ENCODE assay signal across 8 mouse cellular contexts in the genomic region with DNA sequence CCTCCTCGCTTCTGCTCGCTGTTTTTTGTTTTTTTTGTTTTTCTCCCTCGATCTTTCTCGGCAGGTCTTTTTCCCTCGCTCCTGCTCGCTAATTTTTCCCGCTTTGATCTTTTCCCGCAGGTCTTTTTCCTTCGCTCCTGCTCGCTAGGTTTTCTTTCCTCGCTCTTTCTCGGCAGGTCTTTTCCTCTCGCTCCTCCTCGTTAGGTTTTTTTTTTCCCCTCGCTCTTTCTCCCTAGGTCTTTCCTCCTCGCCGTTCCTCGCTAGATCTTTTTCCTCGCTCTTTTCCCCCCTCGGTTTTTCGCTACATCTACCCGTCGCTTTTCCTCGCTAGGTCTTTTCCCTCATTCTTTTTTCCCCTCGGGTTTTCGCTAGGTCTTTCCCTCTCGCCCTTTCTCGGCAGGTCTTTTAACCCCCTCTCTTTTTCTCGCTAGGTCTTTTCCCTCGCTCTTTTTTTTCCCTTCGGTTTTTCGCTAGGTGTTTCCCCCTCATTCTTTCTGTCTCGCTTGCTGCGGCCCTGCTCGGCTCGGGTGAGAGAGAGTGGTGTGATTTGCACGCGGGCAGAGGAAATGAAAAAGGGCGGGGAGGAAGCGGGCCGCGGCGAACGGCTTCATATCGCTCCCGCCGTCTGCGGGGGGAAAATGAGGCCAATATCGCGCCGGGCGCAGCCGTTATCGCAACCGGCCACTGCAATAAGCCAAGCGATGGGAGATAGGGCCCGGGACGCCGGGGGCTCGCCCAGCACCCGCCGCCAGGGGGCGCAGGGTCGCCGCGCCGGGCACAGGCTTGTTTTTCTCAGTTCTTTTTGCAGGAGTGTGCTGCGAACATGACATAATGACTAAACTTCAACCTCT. TPM values are rescaled to one million over a fixed set of nuclear protein-coding genes. Genes with fewer than 3 reads are reported as not detected.
A peak's percentile ranks its signal among the peaks of the same experiment; 100 is the strongest.
DNase-seq lines count a peak whose midpoint lies in the region; ATAC-seq and TF ChIP-seq lines count a peak whose summit lies in the region.

No protein-coding gene starts in this region.

- TF ChIP-seq CTCF in bone marrow, adult 2 months (IDR thresholded peaks at IDR 0.05; ENCODE audit: control insufficient read depth, insufficient read depth, low read length): peak; percentile 75
- TF ChIP-seq CTCF in embryonic fibroblast, embryonic 13.5 days (IDR thresholded peaks at IDR 0.05; ENCODE audit: borderline replicate concordance, insufficient read depth, low read length): peak; percentile 50
- TF ChIP-seq CTCF in kidney, postnatal 0 days (IDR thresholded peaks at IDR 0.05; ENCODE audit: low read depth): peak; percentile 85
- peak; percentile 69 for TF ChIP-seq CTCF in lung, embryonic 14.5 days (IDR thresholded peaks at IDR 0.05; ENCODE audit: low read depth)
- peak; percentile 99 for TF ChIP-seq CTCF in thymus, adult 2 months (IDR thresholded peaks at IDR 0.05; ENCODE audit: borderline replicate concordance, control insufficient read depth, extremely low read depth, insufficient read depth, low read length, poor library complexity)

- peak overlapping the region; percentile 52 for H3K4me3 ChIP-seq in bone marrow, adult 2 months (replicated peaks; ENCODE audit: control insufficient read depth, low read depth, low read length)
- peak overlapping the region; percentile 43 for H3K4me3 ChIP-seq in embryonic fibroblast, embryonic 13.5 days (ENCODE audit: insufficient read depth, low read length)
- peak overlapping the region; percentile 41 to 45 for H3K4me3 ChIP-seq in heart, embryonic 14.5 days (ENCODE audit: control insufficient read depth in 1 of 2, insufficient read depth in 1 of 2, low read depth in 1 of 2, low read length in 2 of 2)
- peak overlapping the region; percentile 41 for H3K4me3 ChIP-seq in kidney, postnatal 0 days (replicated peaks; ENCODE audit: low read depth, low read length)
- peak overlapping the region; percentile 39 for H3K4me3 ChIP-seq in lung, embryonic 14.5 days (ENCODE audit: low read depth, low read length)
- peak overlapping the region; percentile 45 for H3K4me3 ChIP-seq in neural tube, embryonic 15.5 days (replicated peaks)
- H3K4me3 ChIP-seq in thymus, adult 2 months (ENCODE audit: control insufficient read depth, insufficient read depth, low read length): peak overlapping the region; percentile 47

- peaks cover 4% of the 10 kb centered on the region for H3K9me3 ChIP-seq in heart, embryonic 14.5 days (ENCODE audit: control insufficient read depth, low read length)
- no peaks in the 10 kb centered on the region for H3K9me3 ChIP-seq in kidney, postnatal 0 days (replicated peaks; ENCODE audit: low read length)
- H3K9me3 ChIP-seq in lung, embryonic 14.5 days (ENCODE audit: low read depth, low read length): 0 out of 2 replicates have a peak, but pooled peaks cover 4% of the 10 kb centered on the region
- no peaks in the 10 kb centered on the region for H3K9me3 ChIP-seq in neural tube, embryonic 15.5 days (replicated peaks)

- no peak for TF ChIP-seq POLR2A in bone marrow, adult 2 months (IDR thresholded peaks at IDR 0.05; ENCODE audit: borderline replicate concordance, control insufficient read depth, low read depth, low read length)
- no peak for TF ChIP-seq POLR2A in embryonic fibroblast, embryonic 13.5 days (IDR thresholded peaks at IDR 0.05; ENCODE audit: low read depth, low read length)
- no peak for TF ChIP-seq POLR2A in thymus, adult 2 months (IDR thresholded peaks at IDR 0.05; ENCODE audit: control insufficient read depth, extremely low read depth, insufficient read depth, low read length, poor library complexity)

- peak overlapping the region; percentile 85 for H3K4me2 ChIP-seq in heart, embryonic 14.5 days (ENCODE audit: low read length)
- peak overlapping the region; percentile 78 for H3K4me2 ChIP-seq in kidney, postnatal 0 days (ENCODE audit: low read length)
- H3K4me2 ChIP-seq in lung, embryonic 14.5 days: peak overlapping the region; percentile 77
- peak overlapping the region; percentile 84 for H3K4me2 ChIP-seq in neural tube, embryonic 15.5 days

- peaks cover 15% of the 10 kb centered on the region; the same call in 1 of the 2 replicates for H3K36me3 ChIP-seq in heart, embryonic 14.5 days (ENCODE audit: control insufficient read depth, insufficient read depth, low read length)
- H3K36me3 ChIP-seq in kidney, postnatal 0 days (ENCODE audit: insufficient read depth, low read length): no peaks in the 10 kb centered on the region
- peaks cover 3% of the 10 kb centered on the region; the same call in 1 of the 2 replicates for H3K36me3 ChIP-seq in lung, embryonic 14.5 days (ENCODE audit: insufficient read depth)
- no peaks in the 10 kb centered on the region for H3K36me3 ChIP-seq in neural tube, embryonic 15.5 days
- no peaks in the 10 kb centered on the region for H3K36me3 ChIP-seq in thymus, adult 2 months (ENCODE audit: control insufficient read depth, insufficient read depth, low read length)

- H3K4me1 ChIP-seq in bone marrow, adult 2 months (ENCODE audit: control insufficient read depth, insufficient read depth, low read length): no peaks in the 10 kb centered on the region
- peaks cover 10% of the 10 kb centered on the region for H3K4me1 ChIP-seq in embryonic fibroblast, embryonic 13.5 days (ENCODE audit: control insufficient read depth, insufficient read depth, low read length)
- peaks cover 5 to 6% of the 10 kb centered on the region in 2 experiments; a peak in 3 of 4 replicates for H3K4me1 ChIP-seq in heart, embryonic 14.5 days (ENCODE audit: control insufficient read depth in 2 of 2, insufficient read depth in 2 of 2, low read length in 2 of 2)
- H3K4me1 ChIP-seq in kidney, postnatal 0 days (replicated peaks; ENCODE audit: insufficient read depth, low read length): 0 out of 2 replicates have a peak, but pooled peaks cover 4% of the 10 kb centered on the region
- H3K4me1 ChIP-seq in lung, embryonic 14.5 days (ENCODE audit: insufficient read depth): no peaks in the 10 kb centered on the region
- peaks cover 18% of the 10 kb centered on the region for H3K4me1 ChIP-seq in neural tube, embryonic 15.5 days
- H3K4me1 ChIP-seq in thymus, adult 2 months (replicated peaks; ENCODE audit: control insufficient read depth, insufficient read depth, low read length): peaks cover 13% of the 10 kb centered on the region

- peak; percentile 78 for DNase-seq in CD4-positive helper T cell, adult 2 months (ENCODE audit: low read depth, low spot score)
- DNase-seq in kidney, postnatal 0 days (ENCODE audit: low spot score): peak; percentile 76
- DNase-seq in lung, embryonic 14.5 days: peak; percentile 83
- DNase-seq in thymus, adult 2 months: peak; percentile 83

- WGBS in bone marrow, adult 2 months: 1% methylated on average over 68 of the region's 68 CpGs
- WGBS in heart, embryonic 14.5 days: under 1% methylated on average over 68 of the region's 68 CpGs
- 1% methylated on average over 68 of the region's 68 CpGs for WGBS in kidney, postnatal 0 days
- WGBS in lung, embryonic 14.5 days: 1% methylated on average over 68 of the region's 68 CpGs
- WGBS in neural tube, embryonic 15.5 days: under 1% methylated on average over 68 of the region's 68 CpGs
- WGBS in thymus, adult 2 months: 2% methylated on average over 68 of the region's 68 CpGs

- H3K27me3 ChIP-seq in heart, embryonic 14.5 days (ENCODE audit: control insufficient read depth, insufficient read depth, low read length): peaks cover 25% of the 10 kb centered on the region
- peaks cover 12% of the 10 kb centered on the region; the same call in 1 of the 2 replicates for H3K27me3 ChIP-seq in kidney, postnatal 0 days (ENCODE audit: insufficient read depth, low read length)
- H3K27me3 ChIP-seq in lung, embryonic 14.5 days (ENCODE audit: insufficient read depth, low read length): peaks cover 26% of the 10 kb centered on the region
- peaks cover 19% of the 10 kb centered on the region for H3K27me3 ChIP-seq in neural tube, embryonic 15.5 days (replicated peaks)
- peaks cover 7% of the 10 kb centered on the region; the same call in 1 of the 2 replicates for H3K27me3 ChIP-seq in thymus, adult 2 months (ENCODE audit: control insufficient read depth, insufficient read depth, low read length)

- peak overlapping the region; percentile 37 for H3K27ac ChIP-seq in bone marrow, adult 2 months (ENCODE audit: control insufficient read depth, insufficient read depth, low read depth, low read length, poor library complexity)
- no peak overlapping the region for H3K27ac ChIP-seq in embryonic fibroblast, embryonic 13.5 days (ENCODE audit: insufficient read depth, low read length)
- no peak overlapping the region for H3K27ac ChIP-seq in heart, embryonic 14.5 days (replicated peaks in 1 of 2; ENCODE audit: control insufficient read depth in 1 of 2, insufficient read depth in 1 of 2, low read depth in 2 of 2, low read length in 2 of 2)
- no peak overlapping the region for H3K27ac ChIP-seq in kidney, postnatal 0 days
- no peak overlapping the region for H3K27ac ChIP-seq in lung, embryonic 14.5 days (ENCODE audit: low read depth)
- peak overlapping the region; percentile 70 for H3K27ac ChIP-seq in neural tube, embryonic 15.5 days (replicated peaks)
- H3K27ac ChIP-seq in thymus, adult 2 months (ENCODE audit: control insufficient read depth, insufficient read depth, low read length): no peak overlapping the region

- H3K9ac ChIP-seq in heart, embryonic 14.5 days (ENCODE audit: low read length): peak overlapping the region; percentile 18; the same call in 1 of the 2 replicates
- H3K9ac ChIP-seq in kidney, postnatal 0 days (ENCODE audit: low read depth, low read length): peak overlapping the region; percentile 46
- peak overlapping the region; percentile 17 for H3K9ac ChIP-seq in lung, embryonic 14.5 days
- H3K9ac ChIP-seq in neural tube, embryonic 15.5 days (replicated peaks): peak overlapping the region; percentile 48

- 0 out of 2 replicates have a peak, but pooled peaks have one; percentile 36 for ATAC-seq in heart, embryonic 14.5 days (ENCODE audit: insufficient number of reproducible peaks, insufficient read depth, low FRiP score, low read depth)
- ATAC-seq in kidney, postnatal 0 days (replicated peaks; ENCODE audit: low FRiP score, low read depth): no peak
- peak; percentile 55 for ATAC-seq in lung, embryonic 14.5 days (ENCODE audit: insufficient read depth)
- ATAC-seq in neural tube, embryonic 15.5 days (ENCODE audit: low FRiP score): no peak

RNA-seq across cellular contexts. Expression of a gene that starts 8.2 kb away (rescaled TPM):
- not detected in 2 replicates for polyA plus RNA-seq in bone marrow, adult 2 months (2011; ENCODE audit: insufficient read depth, insufficient read length, low replicate concordance, missing spikeins)
- polyA plus RNA-seq in embryonic fibroblast, embryonic 13.5 days (2011; ENCODE audit: insufficient read length, low read depth, missing spikeins): not detected in 2 replicates
- not detected in 2 replicates for polyA plus RNA-seq in heart, embryonic 14.5 days (2014; fragmentation: Nextera tagmentation; extraction: Ambion mirVana)
- not detected in 2 replicates for polyA plus RNA-seq in kidney, postnatal 0 days (2015; fragmentation: Nextera tagmentation; extraction: Ambion mirVana)
- polyA plus RNA-seq in lung, embryonic 14.5 days (2014; fragmentation: Nextera tagmentation; extraction: Ambion mirVana): not detected in 2 replicates
- not detected in 2 replicates for polyA plus RNA-seq in neural tube, embryonic 15.5 days (2015; fragmentation: Nextera tagmentation; extraction: Ambion mirVana)
- polyA plus RNA-seq in thymus, adult 2 months (2012; rRNA removed): 0.31 TPM in 1 of 2 replicates, not detected in the other

Comparison
In these comparisons a context has a peak if more than half of its experiments do, and no peak if none do; other contexts are left out.
1. H3K27ac ChIP-seq: peak in bone marrow, adult 2 months (single experiment) and neural tube, embryonic 15.5 days (single experiment); none in embryonic fibroblast, embryonic 13.5 days (single experiment), heart, embryonic 14.5 days (0 of 2), kidney, postnatal 0 days (single experiment), lung, embryonic 14.5 days (single experiment) and thymus, adult 2 months (single experiment).
2. ATAC-seq: peak in heart, embryonic 14.5 days (single experiment) and lung, embryonic 14.5 days (single experiment); none in kidney, postnatal 0 days (single experiment) and neural tube, embryonic 15.5 days (single experiment).
3. Peak in every context shown above with its lines, with median percentiles within 50 percentile points of each other: DNase-seq, H3K4me3 ChIP-seq, CTCF ChIP-seq, H3K4me2 ChIP-seq and H3K9ac ChIP-seq.